Comparison of ENCODE assay signal across 8 mouse cellular contexts in the genomic region with DNA sequence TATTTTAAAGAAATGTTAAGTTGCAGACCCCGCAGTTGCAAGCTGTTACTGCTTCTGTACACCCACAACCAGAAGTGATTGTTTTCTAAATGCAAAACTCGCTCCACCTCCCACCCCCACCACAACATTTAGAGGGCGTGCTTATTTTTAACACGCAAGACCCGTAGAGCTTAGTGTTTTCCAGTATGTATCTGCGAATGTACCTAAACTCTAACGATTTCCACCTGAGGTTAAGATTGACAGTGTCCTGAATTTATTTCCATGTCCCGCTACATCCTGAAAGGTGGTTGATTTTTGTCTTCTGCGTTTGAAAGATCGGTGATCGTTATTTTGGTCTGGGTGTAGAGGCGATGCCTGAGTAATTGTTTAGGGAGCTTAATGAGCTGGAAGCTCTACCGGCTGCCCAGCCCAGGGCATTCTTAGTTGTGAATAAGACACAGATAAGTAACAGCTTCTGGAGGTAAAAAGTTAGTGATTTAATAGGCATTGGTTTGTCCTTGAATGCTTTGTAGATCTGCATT. TPM values are rescaled to one million over a fixed set of nuclear protein-coding genes. Genes with fewer than 3 reads are reported as not detected.
DNase-seq lines count a peak whose midpoint lies in the region; ATAC-seq and TF ChIP-seq lines count a peak whose summit lies in the region.

No protein-coding gene starts in this region.

- WGBS in forebrain, embryonic 10.5 days: 3% methylated on average over 13 of the region's 13 CpGs
- under 1% methylated on average over 13 of the region's 13 CpGs for WGBS in kidney, postnatal 0 days
- WGBS in neural tube, embryonic 11.5 days: 3% methylated on average over 13 of the region's 13 CpGs

- H3K9ac ChIP-seq in kidney, postnatal 0 days (ENCODE audit: low read depth, low read length): peak overlapping the region; percentile 91
- H3K9ac ChIP-seq in neural tube, embryonic 11.5 days (ENCODE audit: low read length): no peak overlapping the region

- H3K4me1 ChIP-seq in forebrain, embryonic 10.5 days: peaks cover 29% of the 10 kb centered on the region
- no peaks in the 10 kb centered on the region for H3K4me1 ChIP-seq in kidney, postnatal 0 days (replicated peaks; ENCODE audit: insufficient read depth, low read length)
- H3K4me1 ChIP-seq in neural tube, embryonic 11.5 days (ENCODE audit: control insufficient read depth, insufficient read depth, low read length): peaks cover 6% of the 10 kb centered on the region; the same call in 1 of the 2 replicates

- no peaks in the 10 kb centered on the region for H3K9me3 ChIP-seq in forebrain, embryonic 10.5 days
- H3K9me3 ChIP-seq in kidney, postnatal 0 days (replicated peaks; ENCODE audit: low read length): no peaks in the 10 kb centered on the region
- H3K9me3 ChIP-seq in neural tube, embryonic 11.5 days (ENCODE audit: control insufficient read depth, low read length): no peaks in the 10 kb centered on the region

- H3K4me2 ChIP-seq in kidney, postnatal 0 days (ENCODE audit: low read length): peak overlapping the region; percentile 86
- peak overlapping the region; percentile 95 for H3K4me2 ChIP-seq in neural tube, embryonic 11.5 days (ENCODE audit: low read depth)

- ATAC-seq in kidney, postnatal 0 days (replicated peaks; ENCODE audit: low FRiP score, low read depth): no peak
- peak; percentile 11; the same call in 1 of the 2 replicates for ATAC-seq in neural tube, embryonic 11.5 days (ENCODE audit: insufficient read depth, low FRiP score, low TSS enrichment)

- no peaks in the 10 kb centered on the region for H3K36me3 ChIP-seq in forebrain, embryonic 10.5 days (replicated peaks)
- no peaks in the 10 kb centered on the region for H3K36me3 ChIP-seq in kidney, postnatal 0 days (ENCODE audit: insufficient read depth, low read length)
- no peaks in the 10 kb centered on the region for H3K36me3 ChIP-seq in neural tube, embryonic 11.5 days (ENCODE audit: control insufficient read depth, insufficient read depth, low read length)

- H3K4me3 ChIP-seq in forebrain, embryonic 10.5 days: peak overlapping the region; percentile 80
- peak overlapping the region; percentile 89 for H3K4me3 ChIP-seq in kidney, postnatal 0 days (replicated peaks; ENCODE audit: low read depth, low read length)
- peak overlapping the region; percentile 72 for H3K4me3 ChIP-seq in neural tube, embryonic 11.5 days (ENCODE audit: low read depth, low read length)

- no peak overlapping the region for H3K27ac ChIP-seq in forebrain, embryonic 10.5 days
- peak overlapping the region; percentile 87; the same call in 1 of the 2 replicates for H3K27ac ChIP-seq in kidney, postnatal 0 days
- no peak overlapping the region for H3K27ac ChIP-seq in neural tube, embryonic 11.5 days (ENCODE audit: low read depth, low read length)

- no peak for TF ChIP-seq CTCF in kidney, postnatal 0 days (IDR thresholded peaks at IDR 0.05; ENCODE audit: low read depth)

- peak; percentile 41 for DNase-seq in embryo, embryonic 10 days (ENCODE audit: low spot score)
- no peak for DNase-seq in embryo, embryonic 11 days
- peak; percentile 34 for DNase-seq in CD4-positive helper T cell, adult 2 months (ENCODE audit: low read depth, low spot score)
- peak; percentile 16 for DNase-seq in forebrain, embryonic 10.5 days (ENCODE audit: extremely low spot score, low spot score)
- DNase-seq in kidney, postnatal 0 days (ENCODE audit: low spot score): peak; percentile 24
- DNase-seq in neural tube, embryonic 11.5 days (ENCODE audit: low spot score): peak; percentile 30
- DNase-seq in urinary bladder, postnatal 10 days (ENCODE audit: low spot score): no peak
- DNase-seq in testis, postnatal 10 days (ENCODE audit: low spot score): no peak

- H3K27me3 ChIP-seq in forebrain, embryonic 10.5 days (ENCODE audit: poor library complexity, severe bottlenecking): peaks cover 57% of the 10 kb centered on the region
- no peaks in the 10 kb centered on the region for H3K27me3 ChIP-seq in kidney, postnatal 0 days (ENCODE audit: insufficient read depth, low read length)
- peaks cover 30% of the 10 kb centered on the region for H3K27me3 ChIP-seq in neural tube, embryonic 11.5 days (ENCODE audit: control insufficient read depth, insufficient read depth, low read length)

RNA-seq across cellular contexts. Expression of gene Map7, which starts 1.6 kb away (rescaled TPM):
- 9.1 and 10.9 TPM in 2 replicates for polyA plus RNA-seq in forebrain, embryonic 10.5 days (2016; fragmentation: Nextera tagmentation; extraction: Ambion mirVana)
- polyA plus RNA-seq in kidney, postnatal 0 days (2015; fragmentation: Nextera tagmentation; extraction: Ambion mirVana): 31.2 and 35.4 TPM in 2 replicates
- polyA plus RNA-seq in neural tube, embryonic 11.5 days (2014; fragmentation: Nextera tagmentation; extraction: Ambion mirVana): 5.2 and 5.4 TPM in 2 replicates

Comparison
In these comparisons a context has a peak if more than half of its experiments do, and no peak if none do; other contexts are left out.
1. DNase-seq: peak in embryo, embryonic 10 days (single experiment), CD4-positive helper T cell, adult 2 months (single experiment), forebrain, embryonic 10.5 days (single experiment), kidney, postnatal 0 days (single experiment) and neural tube, embryonic 11.5 days (single experiment); none in embryo, embryonic 11 days (single experiment), urinary bladder, postnatal 10 days (single experiment) and testis, postnatal 10 days (single experiment).
2. Peak in every context shown above with its lines, with median percentiles within 50 percentile points of each other: H3K4me3 ChIP-seq.